25 mouse cellular contexts compared by ENCODE assay signal in genomic region chr9:26092061-26092687, GRCm38 (mm10).
DNase-seq lines count a peak whose midpoint lies in the region; ATAC-seq and TF ChIP-seq lines count a peak whose summit lies in the region.
"Had no signal": no experiment of that assay in that cellular context is flagged by ENCODE, and none has a peak within 500 bp of the region (broad histone marks: within the 10 kb centered on the region; RNA-seq: fewer than 3 reads in every experiment).

No protein-coding gene starts in this region.

- H3K36me3 ChIP-seq in forebrain, embryonic 12.5 days (replicated peaks), result no peaks in the 10 kb centered on the region
- H3K36me3 ChIP-seq in forebrain, postnatal 0 days (ENCODE audit: insufficient read depth), result no peaks in the 10 kb centered on the region
- H3K36me3 ChIP-seq in forebrain, embryonic 14.5 days (ENCODE audit: control insufficient read depth, insufficient read depth, low read length), result no peaks in the 10 kb centered on the region
- no peaks in the 10 kb centered on the region for H3K36me3 ChIP-seq in midbrain, embryonic 15.5 days (replicated peaks)
- H3K36me3 ChIP-seq: embryonic facial prominence, embryonic 13.5 days; heart, embryonic 10.5 days; heart, embryonic 15.5 days; hindbrain, embryonic 13.5 days; limb, embryonic 13.5 days; lung, embryonic 15.5 days had no signal

- no peaks in the 10 kb centered on the region for H3K27me3 ChIP-seq in forebrain, embryonic 12.5 days
- no peaks in the 10 kb centered on the region for H3K27me3 ChIP-seq in forebrain, postnatal 0 days (ENCODE audit: insufficient read depth, low read length)
- no peaks in the 10 kb centered on the region for H3K27me3 ChIP-seq in forebrain, embryonic 14.5 days (replicated peaks; ENCODE audit: control insufficient read depth, insufficient read depth, low read length)
- H3K27me3 ChIP-seq in midbrain, embryonic 15.5 days (replicated peaks), result no peaks in the 10 kb centered on the region
- H3K27me3 ChIP-seq: embryonic facial prominence, embryonic 13.5 days; heart, embryonic 15.5 days; hindbrain, embryonic 13.5 days; limb, embryonic 13.5 days; lung, embryonic 15.5 days had no signal

- TF ChIP-seq CTCF in forebrain, postnatal 0 days (IDR thresholded peaks at IDR 0.05; ENCODE audit: low read depth), result no peak

- H3K4me3 ChIP-seq in forebrain, embryonic 12.5 days (replicated peaks), result no peak overlapping the region
- no peak overlapping the region for H3K4me3 ChIP-seq in forebrain, postnatal 0 days (ENCODE audit: low read depth, low read length)
- no peak overlapping the region for H3K4me3 ChIP-seq in forebrain, embryonic 14.5 days (ENCODE audit: low read depth, low read length)
- no peak overlapping the region for H3K4me3 ChIP-seq in midbrain, embryonic 15.5 days
- H3K4me3 ChIP-seq: embryonic facial prominence, embryonic 13.5 days; heart, embryonic 10.5 days; heart, embryonic 15.5 days; hindbrain, embryonic 13.5 days; layer of hippocampus, adult 2 months; limb, embryonic 13.5 days; lung, embryonic 15.5 days had no signal

- H3K9me3 ChIP-seq in forebrain, embryonic 12.5 days, result no peaks in the 10 kb centered on the region
- no peaks in the 10 kb centered on the region for H3K9me3 ChIP-seq in forebrain, postnatal 0 days (ENCODE audit: low read length)
- H3K9me3 ChIP-seq in forebrain, embryonic 14.5 days (replicated peaks; ENCODE audit: control insufficient read depth, low read length), result no peaks in the 10 kb centered on the region
- H3K9me3 ChIP-seq in midbrain, embryonic 15.5 days, result no peaks in the 10 kb centered on the region
- H3K9me3 ChIP-seq: embryonic facial prominence, embryonic 13.5 days; heart, embryonic 10.5 days; heart, embryonic 15.5 days; hindbrain, embryonic 13.5 days; limb, embryonic 13.5 days; lung, embryonic 15.5 days had no signal

- 42% methylated on average over 10 of the region's 10 CpGs for WGBS in forebrain, embryonic 12.5 days
- WGBS in forebrain, postnatal 0 days, result 23% methylated on average over 10 of the region's 10 CpGs
- 24% methylated on average over 10 of the region's 10 CpGs for WGBS in forebrain, embryonic 14.5 days
- WGBS in midbrain, embryonic 15.5 days, result 34% methylated on average over 10 of the region's 10 CpGs

- ATAC-seq in forebrain, embryonic 12.5 days (ENCODE audit: low FRiP score), result peak; percentile 70; the same call in 1 of the 2 replicates
- no peak for ATAC-seq in forebrain, postnatal 0 days
- ATAC-seq in forebrain, embryonic 14.5 days, result peak; percentile 80
- ATAC-seq in midbrain, embryonic 15.5 days (replicated peaks), result peak; percentile 78
- ATAC-seq: inflammation-experienced regulatory T-cells, adult 6 months had no signal

- peak overlapping the region; percentile 56; the same call in 1 of the 2 replicates for H3K27ac ChIP-seq in forebrain, embryonic 12.5 days
- no peak overlapping the region for H3K27ac ChIP-seq in forebrain, postnatal 0 days (ENCODE audit: low read depth, low read length)
- no peak overlapping the region for H3K27ac ChIP-seq in forebrain, embryonic 14.5 days (ENCODE audit: low read depth, low read length)
- H3K27ac ChIP-seq in midbrain, embryonic 15.5 days, result no peak overlapping the region
- H3K27ac ChIP-seq: embryonic facial prominence, embryonic 13.5 days; heart, embryonic 10.5 days; heart, embryonic 15.5 days; hindbrain, embryonic 13.5 days; layer of hippocampus, adult 2 months; limb, embryonic 13.5 days; lung, embryonic 15.5 days had no signal

- DNase-seq in forebrain, postnatal 0 days, result no peak
- DNase-seq in ZHBTc4 (ENCODE audit: low read depth, low spot score), result peak; percentile 2
- peak; percentile 65 for DNase-seq in forebrain, embryonic 14.5 days (ENCODE audit: low spot score)
- DNase-seq in gastrocnemius, postnatal 10 days, result no peak
- no peak for DNase-seq in embryo, embryonic 10 days (ENCODE audit: low spot score)
- DNase-seq: adrenal gland, adult 2 months; cerebellum, adult 8-10 months; cerebellum, postnatal 25 days; gastrocnemius, postnatal 25 days; heart, adult 11 months; kidney, adult 11 months; kidney, postnatal 25 days; thymus, adult 2 months; thymus, postnatal 36 days had no signal

- H3K4me1 ChIP-seq in forebrain, embryonic 12.5 days, result peaks cover 8% of the 10 kb centered on the region; the same call in 1 of the 2 replicates
- no peaks in the 10 kb centered on the region for H3K4me1 ChIP-seq in forebrain, postnatal 0 days (ENCODE audit: insufficient read depth)
- H3K4me1 ChIP-seq in forebrain, embryonic 14.5 days (ENCODE audit: control insufficient read depth, insufficient read depth, low read length), result 0 out of 2 replicates have a peak, but pooled peaks cover 2% of the 10 kb centered on the region
- peaks cover 3% of the 10 kb centered on the region; the same call in 1 of the 2 replicates for H3K4me1 ChIP-seq in midbrain, embryonic 15.5 days
- H3K4me1 ChIP-seq: embryonic facial prominence, embryonic 13.5 days; heart, embryonic 10.5 days; heart, embryonic 15.5 days; hindbrain, embryonic 13.5 days; limb, embryonic 13.5 days; lung, embryonic 15.5 days had no signal

- H3K4me2 ChIP-seq in forebrain, embryonic 12.5 days, result peak overlapping the region; percentile 19; the same call in 1 of the 2 replicates
- H3K4me2 ChIP-seq in forebrain, postnatal 0 days (ENCODE audit: low read depth), result no peak overlapping the region
- H3K4me2 ChIP-seq in forebrain, embryonic 14.5 days (ENCODE audit: low read length), result peak overlapping the region; percentile 0; the same call in 1 of the 2 replicates
- H3K4me2 ChIP-seq in midbrain, embryonic 15.5 days, result no peak overlapping the region
- H3K4me2 ChIP-seq: embryonic facial prominence, embryonic 13.5 days; heart, embryonic 15.5 days; hindbrain, embryonic 13.5 days; limb, embryonic 13.5 days; liver, embryonic 11.5 days; lung, embryonic 15.5 days had no signal

- H3K9ac ChIP-seq in forebrain, embryonic 12.5 days, result no peak overlapping the region
- H3K9ac ChIP-seq in forebrain, postnatal 0 days, result no peak overlapping the region
- H3K9ac ChIP-seq in forebrain, embryonic 14.5 days (ENCODE audit: low read length), result no peak overlapping the region
- H3K9ac ChIP-seq in midbrain, embryonic 15.5 days, result no peak overlapping the region
- H3K9ac ChIP-seq: embryonic facial prominence, embryonic 13.5 days; heart, embryonic 15.5 days; hindbrain, embryonic 13.5 days; limb, embryonic 13.5 days; lung, embryonic 15.5 days had no signal

Comparison
In these comparisons a context has a peak if more than half of its experiments do, and no peak if none do; other contexts are left out.
1. H3K4me2 ChIP-seq: peak in forebrain, embryonic 12.5 days (single experiment) and forebrain, embryonic 14.5 days (single experiment); none in forebrain, postnatal 0 days (single experiment) and midbrain, embryonic 15.5 days (single experiment).
2. DNase-seq: peak in ZHBTc4 (single experiment) and forebrain, embryonic 14.5 days (single experiment); none in forebrain, postnatal 0 days (single experiment), gastrocnemius, postnatal 10 days (single experiment) and embryo, embryonic 10 days (single experiment).